Mouse (Mus musculus): Measurements from ENCODE around the gene Cib1.

Cib1 gene

DNA sequence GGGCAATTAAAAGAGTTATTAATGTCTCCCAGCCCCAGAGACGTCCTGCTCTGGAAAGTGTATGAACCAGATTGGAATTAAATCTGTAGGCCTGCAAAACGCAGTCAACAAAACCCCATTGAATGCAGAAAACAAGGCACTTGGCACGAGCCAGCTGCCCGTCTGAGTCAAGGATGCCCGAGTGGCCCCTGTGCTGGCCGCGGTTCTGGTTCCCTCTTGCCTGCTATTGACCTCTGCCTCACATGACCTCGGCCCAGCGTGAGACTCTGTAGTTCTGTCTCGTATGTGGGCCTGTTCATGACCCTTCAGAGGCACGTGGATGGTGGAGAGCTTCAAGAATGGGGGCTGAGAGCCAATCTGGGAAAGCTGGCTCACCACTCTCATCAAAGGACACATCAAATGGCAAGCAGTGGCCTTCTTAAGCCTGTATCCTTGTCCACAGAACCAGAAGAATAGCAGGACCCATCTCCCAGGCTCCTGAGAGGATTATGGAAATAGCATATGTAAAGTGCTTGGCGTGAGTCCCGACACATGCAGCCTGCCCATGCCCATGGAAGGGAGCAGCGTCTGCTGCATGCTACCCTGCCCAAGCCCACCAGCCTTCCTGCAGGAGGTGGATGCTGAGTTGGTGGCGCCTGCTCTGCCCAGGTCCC lies 30.6 kb downstream of the Cib1 start:
- in situ Hi-C loops (cut with MseI, MboI): no loop called here

- in situ Hi-C loops (cut with MseI, MboI): no loop called here
Observed at GRCm38 (mm10) chr7:80200963-80201539, 31.6 kb downstream of the Cib1 start.

GRCm38 (mm10) chr7:80200588-80200945 lies 32.0 kb downstream of the Cib1 start:
- in situ Hi-C loops (cut with MseI, MboI): no loop called here

GRCm38 (mm10) chr7:80199851-80200587 lies 32.6 kb downstream of the Cib1 start:
- in situ Hi-C loops (cut with MseI, MboI): no loop called here

- in situ Hi-C loops (cut with MseI, MboI): no loop called here
Observed at GRCm38 (mm10) chr7:80199286-80199685, 33.3 kb downstream of the Cib1 start.

DNA sequence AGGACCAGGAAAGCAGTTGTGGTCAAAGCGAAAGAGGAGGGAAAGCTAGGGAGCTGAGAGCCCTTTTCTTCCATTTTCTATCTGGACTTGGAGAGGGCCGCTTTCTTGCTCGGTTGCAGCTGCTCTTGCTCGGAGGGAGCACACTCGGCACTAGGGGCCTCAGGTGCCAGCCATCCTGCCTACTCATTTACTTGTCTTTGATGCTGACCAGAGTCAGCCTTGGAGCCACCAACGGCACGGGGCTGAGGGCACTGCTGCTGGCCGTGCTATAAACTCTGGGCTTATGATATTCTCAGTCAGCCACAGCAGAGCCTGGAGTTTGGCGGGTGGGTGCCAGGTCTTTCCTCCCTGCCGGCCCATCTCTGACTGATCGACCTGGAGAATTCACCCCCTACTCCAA lies 33.8 kb downstream of the Cib1 start:
- in situ Hi-C loops (cut with MseI, MboI): no loop called here

GRCm38 (mm10) chr7:80197941-80198778 lies 34.5 kb downstream of the Cib1 start:
- in situ Hi-C loops (cut with MseI, MboI): no loop called here

- in situ Hi-C loops (cut with MseI, MboI): no loop called here
Observed at GRCm38 (mm10) chr7:80197371-80197770, 35.2 kb downstream of the Cib1 start.

DNA sequence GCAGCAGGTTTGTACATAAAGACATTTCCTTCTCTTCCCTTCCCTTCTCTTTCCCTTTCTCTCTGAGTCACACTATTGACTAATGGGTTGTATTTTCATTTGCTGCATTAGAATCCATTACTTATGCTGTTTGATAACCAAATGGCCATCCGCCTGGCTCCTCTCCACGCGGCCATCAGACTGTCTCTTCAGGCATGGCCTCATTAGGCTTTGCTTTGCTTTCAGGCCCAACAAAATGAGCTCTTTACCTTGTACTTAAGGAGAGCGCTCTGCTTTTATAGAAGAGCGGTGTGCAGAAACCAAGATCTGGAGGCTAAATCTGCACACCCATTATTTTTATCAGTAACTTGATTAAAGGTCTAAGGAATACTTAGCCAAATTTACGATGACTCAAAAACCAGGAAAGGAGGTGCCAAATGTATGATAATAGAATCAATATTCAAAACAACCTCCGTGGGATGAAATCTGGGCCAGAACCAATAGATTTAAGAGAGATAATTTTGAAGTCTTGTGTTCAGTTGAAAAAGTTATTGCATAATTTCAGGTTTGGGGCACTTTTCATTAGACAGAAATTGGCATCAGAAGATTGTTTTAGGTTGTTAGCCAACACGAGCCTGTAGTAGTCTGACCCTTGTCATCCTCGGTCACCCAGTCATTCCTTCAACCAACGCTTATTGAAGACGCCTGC lies 36.9 kb downstream of the Cib1 start:
- in situ Hi-C loops (cut with MseI, MboI): no loop called here

- in situ Hi-C loops (cut with MseI, MboI): no loop called here
Observed at GRCm38 (mm10) chr7:80195146-80195545, 37.5 kb downstream of the Cib1 start.

DNA sequence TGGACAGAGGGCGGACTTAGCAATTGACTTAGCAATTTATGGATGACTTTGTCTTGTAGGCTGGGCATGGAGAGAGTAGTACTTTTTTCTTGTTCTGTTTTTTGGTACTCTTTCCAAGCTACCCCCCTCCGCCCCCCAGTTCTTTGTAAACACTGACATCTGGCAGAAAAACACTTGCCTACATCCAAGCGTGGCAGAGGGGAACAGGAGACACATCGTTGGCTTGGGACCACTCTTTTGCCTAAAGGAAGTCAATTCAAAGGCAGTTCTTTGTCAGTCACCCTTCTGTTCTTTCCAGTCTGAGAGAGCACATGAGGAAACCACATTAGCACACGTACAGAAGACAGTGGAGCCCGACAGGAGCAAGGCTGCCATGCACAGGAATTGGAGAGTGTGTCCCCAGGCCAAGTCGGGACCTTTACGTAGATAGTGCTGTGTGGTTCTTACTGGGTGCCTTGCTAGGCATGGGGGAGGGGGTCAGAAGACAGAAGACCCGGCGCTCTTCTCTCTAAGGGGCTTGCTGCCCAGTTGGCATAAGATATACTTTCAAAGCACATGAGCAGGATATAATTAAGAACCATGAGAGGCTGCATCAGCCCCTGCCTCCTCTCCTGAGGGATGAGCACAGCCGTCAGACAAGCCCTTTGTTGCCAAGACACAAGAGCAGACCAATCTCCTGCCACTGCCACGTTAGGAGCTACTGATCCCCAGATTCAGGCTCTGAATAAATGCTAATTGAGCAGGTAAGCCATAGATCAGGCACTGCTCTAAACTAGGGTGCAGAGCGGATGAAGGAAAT lies 38.5 kb downstream of the Cib1 start:
- in situ Hi-C loops (cut with MseI, MboI): no loop called here

- in situ Hi-C loops (cut with MseI, MboI): no loop called here
Observed at GRCm38 (mm10) chr7:80192226-80193061, 40.2 kb downstream of the Cib1 start.

- in situ Hi-C loops (cut with MseI, MboI): no loop called here
Observed at GRCm38 (mm10) chr7:80191455-80191854, 41.2 kb downstream of the Cib1 start.

DNA sequence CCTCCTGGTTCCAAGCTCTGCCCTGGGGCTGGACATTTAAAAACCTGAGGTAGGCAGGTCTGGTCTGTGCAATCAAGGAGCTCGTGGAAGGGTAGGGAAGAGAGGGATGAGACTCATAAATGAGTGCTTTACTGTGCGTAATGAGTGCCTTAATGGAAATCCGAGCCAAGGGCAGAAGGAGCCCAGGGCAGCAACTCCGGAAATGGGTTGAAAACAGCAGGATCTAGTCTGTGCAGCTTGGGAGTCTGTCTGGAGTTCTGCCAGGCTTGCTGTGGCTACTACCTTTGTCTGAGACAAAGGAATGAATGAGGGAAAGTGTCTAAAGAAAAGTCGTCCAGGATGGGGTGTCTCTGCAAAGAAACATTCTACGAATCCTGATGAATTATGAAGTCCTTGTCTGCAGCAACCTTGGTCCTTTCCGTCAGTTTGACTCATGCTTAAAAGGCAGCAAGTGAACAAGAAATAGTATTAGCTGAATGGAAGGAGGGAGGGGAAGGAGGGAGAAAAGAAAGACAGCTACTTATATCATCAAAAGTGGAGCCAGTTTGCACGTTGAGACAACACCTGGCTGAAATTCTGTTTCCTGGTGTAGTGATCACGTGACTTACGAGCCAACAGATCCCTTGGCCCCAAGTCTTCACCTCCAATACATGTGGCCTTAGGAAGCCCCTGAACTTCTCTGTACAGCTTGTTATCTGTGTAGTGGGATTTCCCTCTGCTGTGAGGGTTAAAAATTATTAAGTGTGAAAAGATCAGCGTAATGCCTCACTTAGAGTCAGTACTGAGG lies 43.3 kb downstream of the Cib1 start:
- in situ Hi-C loops (cut with MseI, MboI): no loop called here

DNA sequence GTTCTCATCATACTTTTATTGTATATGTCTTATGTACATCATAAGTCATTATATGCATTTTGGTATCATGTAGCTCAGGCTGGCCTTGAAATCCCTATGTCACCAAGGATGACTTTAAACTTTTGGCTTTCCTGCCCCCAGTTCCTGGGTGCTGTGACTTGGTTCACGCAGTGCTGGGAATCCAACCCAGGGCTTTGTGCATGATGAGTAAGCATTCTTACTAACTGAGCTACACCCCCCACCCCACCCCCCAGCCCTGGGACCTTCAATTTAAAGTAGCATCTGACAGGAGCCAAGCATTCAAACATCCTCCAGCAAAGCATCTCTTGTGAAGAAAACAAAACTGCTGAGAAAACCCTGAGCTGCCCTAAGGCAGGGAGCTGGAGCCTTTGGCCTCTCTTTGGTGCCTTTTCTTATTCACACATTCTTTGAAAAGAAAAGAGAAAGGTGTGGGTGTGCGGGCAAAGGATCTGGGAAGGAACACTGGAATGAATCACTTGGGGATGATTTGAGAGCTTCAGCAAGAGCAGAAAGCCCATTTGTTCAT lies 44.0 kb downstream of the Cib1 start:
- in situ Hi-C loops (cut with MseI, MboI): no loop called here

- in situ Hi-C loops (cut with MseI, MboI): no loop called here
Observed at GRCm38 (mm10) chr7:80187501-80187900, 45.1 kb downstream of the Cib1 start.

DNA sequence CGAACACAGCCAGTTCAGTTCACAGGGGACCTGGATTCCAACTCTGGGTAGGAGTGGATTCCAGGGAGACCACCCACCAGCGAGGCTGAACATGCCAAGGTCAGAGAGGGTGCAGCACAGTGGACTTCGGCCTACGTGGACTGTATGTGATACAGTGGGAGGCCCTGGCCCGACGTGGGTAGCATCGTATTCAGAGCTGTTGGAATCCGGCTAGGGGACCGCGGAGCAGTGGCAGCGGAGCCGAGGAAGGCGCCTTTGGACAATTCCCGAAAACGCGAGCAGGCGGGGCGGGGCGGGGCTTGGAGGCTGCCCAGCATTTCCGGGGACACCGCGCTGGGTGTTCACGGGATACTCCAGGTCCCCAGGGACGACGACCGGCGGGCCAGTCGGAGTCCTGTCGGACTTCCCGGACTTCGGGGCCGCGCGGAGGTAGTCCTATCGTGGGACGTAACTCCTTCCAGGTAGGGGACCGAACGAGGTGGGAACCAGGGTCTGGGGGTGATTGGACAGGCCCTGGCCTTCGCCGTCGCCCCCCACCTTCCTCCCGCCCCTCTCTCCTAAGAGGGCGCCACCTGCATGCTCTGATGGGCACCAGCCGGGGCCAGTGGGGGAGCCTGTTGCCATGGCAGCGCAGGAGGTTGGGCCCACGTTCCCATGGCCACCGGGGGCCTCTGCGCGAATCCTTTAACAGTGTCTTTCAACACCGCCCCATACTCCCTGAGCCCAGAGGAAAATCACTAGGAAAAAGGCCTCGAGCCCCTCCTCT lies 45.9 kb downstream of the Cib1 start, which contains the start of gene Sema4b:
Sema4b (plus strand) TSS at position 311 of the 766 bp plus-strand sequence.
- in situ Hi-C loops (cut with MseI, MboI): no loop called here

GRCm38 (mm10) chr7:80186021-80186420 lies 46.6 kb downstream of the Cib1 start:
- in situ Hi-C loops (cut with MseI, MboI): no loop called here
